ENCODE assay signal across 12 mouse cellular contexts in genomic region chr9:3027200-3027599, GRCm38 (mm10). TPM values are rescaled to one million over a fixed set of nuclear protein-coding genes. Genes with fewer than 3 reads are reported as not detected.
DNase-seq lines count a peak whose midpoint lies in the region; ATAC-seq and TF ChIP-seq lines count a peak whose summit lies in the region.
"Not testable (repeated sequence)": the region's sequence is repeated elsewhere in the genome, so short reads cannot be mapped to it uniquely, and the experiment has no call there.
"Had no signal": no experiment of that assay in that cellular context is flagged by ENCODE, and none has a peak within 500 bp of the region (broad histone marks: within the 10 kb centered on the region; RNA-seq: fewer than 3 reads in every experiment).

No protein-coding gene starts in this region.

- H3K9me3 ChIP-seq in embryonic facial prominence, embryonic 10.5 days; liver, postnatal 0 days (ENCODE audit: low read length): not testable (repeated sequence)

- not testable (repeated sequence) for ATAC-seq in liver, postnatal 0 days

- not testable (repeated sequence) for H3K4me3 ChIP-seq in embryonic facial prominence, embryonic 10.5 days; liver, postnatal 0 days (ENCODE audit: low read depth, low read length)

- not testable (repeated sequence) for H3K9ac ChIP-seq in liver, postnatal 0 days (replicated peaks)

- TF ChIP-seq CTCF in liver, postnatal 0 days (IDR thresholded peaks at IDR 0.05; ENCODE audit: low read depth): not testable (repeated sequence)

- WGBS in embryonic facial prominence, embryonic 10.5 days: 70% methylated on average over 9 of the region's 9 CpGs
- 70% methylated on average over 9 of the region's 9 CpGs for WGBS in liver, postnatal 0 days (ENCODE audit: insufficient replicate concordance)

- H3K4me2 ChIP-seq in liver, postnatal 0 days (ENCODE audit: low read depth, low read length): not testable (repeated sequence)

- DNase-seq in CD4-positive, CD25-positive, alpha-beta regulatory T cell, adult 2 months (ENCODE audit: low read depth, low spot score): peak; percentile 47
- peak; percentile 47 for DNase-seq in brain, adult 2 months (ENCODE audit: low read depth, low spot score)
- peak; percentile 25 for DNase-seq in embryonic facial prominence, embryonic 10.5 days (ENCODE audit: low spot score)
- DNase-seq in gonadal fat pad, adult 2 months (ENCODE audit: low read depth): peak; percentile 0
- peak; percentile 70 for DNase-seq in induced T-regulatory cell, adult 2 months (ENCODE audit: low read depth)
- DNase-seq in liver, postnatal 0 days: peak; percentile 27
- peak; percentile 56 for DNase-seq in naive thymus-derived CD4-positive, alpha-beta T cell, adult 2 months (ENCODE audit: low read depth)
- DNase-seq in telencephalon, adult 2 months (ENCODE audit: low read depth, low spot score): peak; percentile 24

- H3K4me1 ChIP-seq in embryonic facial prominence, embryonic 10.5 days; liver, postnatal 0 days (ENCODE audit: insufficient read depth): not testable (repeated sequence)

- H3K27me3 ChIP-seq in embryonic facial prominence, embryonic 10.5 days (replicated peaks; ENCODE audit: low read depth, poor library complexity, severe bottlenecking); liver, postnatal 0 days (ENCODE audit: insufficient read depth, low read length): not testable (repeated sequence)

- not testable (repeated sequence) for TF ChIP-seq EP300 in liver, postnatal 0 days (IDR thresholded peaks at IDR 0.05; ENCODE audit: low read depth)

- H3K27ac ChIP-seq in embryonic facial prominence, embryonic 10.5 days (replicated peaks); liver, postnatal 0 days (ENCODE audit: low read depth): not testable (repeated sequence)

- not testable (repeated sequence) for H3K36me3 ChIP-seq in embryonic facial prominence, embryonic 10.5 days (replicated peaks); liver, postnatal 0 days (replicated peaks; ENCODE audit: insufficient read depth, low read length)

RNA-seq across cellular contexts. Expression of gene Gm10717, which starts 2.0 kb away (rescaled TPM):
- not detected in 2 replicates for polyA plus RNA-seq in embryonic facial prominence, embryonic 10.5 days (2016; fragmentation: Nextera tagmentation; extraction: Ambion mirVana)
- not detected in 2 replicates for polyA plus RNA-seq in gonadal fat pad, adult 2 months (2012; rRNA removed)
- polyA plus RNA-seq in liver, postnatal 0 days (2015; fragmentation: Nextera tagmentation; extraction: Ambion mirVana): not detected in 2 replicates
- polyA plus RNA-seq: liver, embryonic 13.5 days; macrophage had no signal

RNA-seq across cellular contexts. Expression of gene Gm10718, which starts 3.9 kb away (rescaled TPM):
- polyA plus RNA-seq in embryonic facial prominence, embryonic 10.5 days (2016; fragmentation: Nextera tagmentation; extraction: Ambion mirVana): not detected in 2 replicates
- polyA plus RNA-seq in gonadal fat pad, adult 2 months (2012; rRNA removed): not detected in 2 replicates
- polyA plus RNA-seq in liver, postnatal 0 days (2015; fragmentation: Nextera tagmentation; extraction: Ambion mirVana): 0.31 TPM in 1 of 2 replicates, not detected in the other
- polyA plus RNA-seq: liver, embryonic 13.5 days; macrophage had no signal

RNA-seq across cellular contexts. Expression of gene Gm17535, which starts 7.2 kb away (rescaled TPM):
- polyA plus RNA-seq in embryonic facial prominence, embryonic 10.5 days (2016; fragmentation: Nextera tagmentation; extraction: Ambion mirVana): not detected in 2 replicates
- polyA plus RNA-seq in gonadal fat pad, adult 2 months (2012; rRNA removed): not detected in 2 replicates
- not detected in 2 replicates for polyA plus RNA-seq in liver, postnatal 0 days (2015; fragmentation: Nextera tagmentation; extraction: Ambion mirVana)
- polyA plus RNA-seq: heart, embryonic 16.5 days; liver, embryonic 13.5 days; macrophage; neural tube, embryonic 12.5 days had no signal

RNA-seq across cellular contexts. Expression of gene Gm10715, which starts 9.5 kb away (rescaled TPM):
- polyA plus RNA-seq in embryonic facial prominence, embryonic 10.5 days (2016; fragmentation: Nextera tagmentation; extraction: Ambion mirVana): not detected in 2 replicates
- polyA plus RNA-seq in gonadal fat pad, adult 2 months (2012; rRNA removed): not detected in 2 replicates
- polyA plus RNA-seq in liver, postnatal 0 days (2015; fragmentation: Nextera tagmentation; extraction: Ambion mirVana): not detected in 2 replicates
- polyA plus RNA-seq: heart, embryonic 16.5 days; liver, embryonic 13.5 days; macrophage; neural tube, embryonic 12.5 days had no signal

RNA-seq across cellular contexts. Expression of gene Gm10719, which starts 10.0 kb away (rescaled TPM):
- polyA plus RNA-seq in embryonic facial prominence, embryonic 10.5 days (2016; fragmentation: Nextera tagmentation; extraction: Ambion mirVana): not detected in 2 replicates
- polyA plus RNA-seq in gonadal fat pad, adult 2 months (2012; rRNA removed): not detected in 2 replicates
- not detected in 2 replicates for polyA plus RNA-seq in liver, postnatal 0 days (2015; fragmentation: Nextera tagmentation; extraction: Ambion mirVana)
- polyA plus RNA-seq: liver, embryonic 13.5 days; macrophage had no signal

Comparison
In these comparisons a context has a peak if more than half of its experiments do, and no peak if none do; other contexts are left out.
1. DNase-seq: peak in every context shown above with its lines; median percentile 70 in induced T-regulatory cell, adult 2 months; 56 in naive thymus-derived CD4-positive, alpha-beta T cell, adult 2 months; 47 in CD4-positive, CD25-positive, alpha-beta regulatory T cell, adult 2 months; 47 in brain, adult 2 months; 27 in liver, postnatal 0 days; 25 in embryonic facial prominence, embryonic 10.5 days; 24 in telencephalon, adult 2 months; 0 in gonadal fat pad, adult 2 months.